Mouse (Mus musculus) spleen, adult 2 months (tissue): ENCODE data around the gene Ntf3.

Source experiments
- CTCF ChIP-seq: fragments of 200-500 bp; IDR thresholded peaks from 2 replicates; pipeline ENCODE4 v1.5.1; 2011; ENCODE audit warnings: mild to moderate bottlenecking, inconsistent platforms; ENCODE audit not compliant: insufficient read depth, insufficient read length, insufficient replicate concordance; ENCODE audit errors: extremely low read depth
- POLR2A ChIP-seq: fragments of 200-500 bp; IDR thresholded peaks from 2 replicates; pipeline ENCODE4 v1.6.1; 2011; ENCODE audit warnings: low read depth, low read length, inconsistent platforms

DNA sequence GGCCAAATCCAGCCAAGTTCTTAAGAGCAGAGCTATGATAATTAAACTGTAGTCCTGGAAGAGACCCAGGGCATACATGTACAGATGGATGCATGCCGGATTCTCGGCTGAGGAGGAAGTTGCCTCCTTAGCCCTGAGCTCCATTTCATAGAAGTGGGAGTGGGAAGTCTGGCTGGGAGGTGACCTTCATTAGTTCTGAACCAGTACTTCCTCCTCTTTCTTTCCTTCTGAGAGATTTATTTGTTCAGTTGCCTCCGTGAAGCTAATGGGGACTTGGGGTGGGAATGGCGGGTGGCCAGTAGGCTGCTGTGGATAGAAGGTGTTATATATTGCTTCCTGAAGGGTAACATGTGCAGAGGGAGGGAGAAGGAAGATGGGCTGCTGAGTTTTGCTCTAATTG, 28.1 kb upstream of the Ntf3 start:
- TF ChIP-seq CTCF (no peak), POLR2A (no peak)
